Mouse (Mus musculus) liver, adult 2 months (tissue): ENCODE measurements around the gene Tnfaip8l3.

Experiments used
- CTCF ChIP-seq: fragments of 200-500 bp; IDR thresholded peaks from 2 replicates; pipeline ENCODE4 v1.5.1; 2011; ENCODE audit warnings: low read depth, low read length, control low read depth
- POLR2A ChIP-seq: fragments of 200-500 bp; IDR thresholded peaks from 2 replicates; pipeline ENCODE4 v1.6.1; 2011; ENCODE audit warnings: low read length, control low read depth; ENCODE audit not compliant: insufficient read depth; ENCODE audit errors: extremely low read depth

- TF ChIP-seq CTCF = no peak
- TF ChIP-seq POLR2A = no peak
Observed at GRCm38 (mm10) chr9:54043067-54043466, 25.1 kb downstream of the Tnfaip8l3 start.
